Mouse (Mus musculus) left cerebral cortex, adult 18-20 months (tissue): Measurements from ENCODE around the gene Il10. TPM values are rescaled to one million over a fixed set of nuclear protein-coding genes. Genes with fewer than 3 reads are reported as not detected.
A peak's percentile ranks its signal among the peaks of the same experiment; 100 is the strongest.

Experiments used
- DNase-seq, 2 experiments: peaks; one replicate each; pipeline ENCODE4 v3.0.0; 2021 to 2022; ENCODE audit warnings: low spot score in 2 of 2, mixed read lengths in 1 of 2
- long read RNA-seq, 2 experiments: library from polyadenylated mRNA; stranded (forward); transcript quantifications; one replicate each; pipeline ENCODE4 v2.0.0; 2021
- total RNA-seq, 2 experiments: library from RNA; stranded (reverse); gene quantifications; 2 replicates each; pipeline ENCODE4 v1.2.3; 2021

Il10 gene
- not detected for total RNA-seq
- long read RNA-seq, experiment 1: 0 reads
- long read RNA-seq, experiment 2: 0 reads

DNA sequence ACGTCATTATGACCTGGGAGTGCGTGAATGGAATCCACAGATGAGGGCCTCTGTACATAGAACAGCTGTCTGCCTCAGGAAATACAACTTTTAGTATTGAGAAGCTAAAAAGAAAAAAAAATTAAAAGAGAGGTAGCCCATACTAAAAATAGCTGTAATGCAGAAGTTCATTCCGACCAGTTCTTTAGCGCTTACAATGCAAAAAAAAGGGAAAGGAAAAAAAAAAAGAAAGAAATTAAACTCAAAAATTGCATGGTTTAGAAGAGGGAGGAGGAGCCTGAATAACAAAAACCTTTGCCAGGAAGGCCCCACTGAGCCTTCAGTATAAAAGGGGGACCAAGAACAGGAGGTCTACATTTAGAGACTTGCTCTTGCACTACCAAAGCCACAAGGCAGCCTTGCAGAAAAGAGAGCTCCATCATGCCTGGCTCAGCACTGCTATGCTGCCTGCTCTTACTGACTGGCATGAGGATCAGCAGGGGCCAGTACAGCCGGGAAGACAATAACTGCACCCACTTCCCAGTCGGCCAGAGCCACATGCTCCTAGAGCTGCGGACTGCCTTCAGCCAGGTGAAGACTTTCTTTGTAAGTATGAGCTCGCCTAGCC, at the start of gene Il10:
Il10 (plus strand) TSS at position 354 of the 607 bp plus-strand sequence.
- no peak for DNase-seq

DNA sequence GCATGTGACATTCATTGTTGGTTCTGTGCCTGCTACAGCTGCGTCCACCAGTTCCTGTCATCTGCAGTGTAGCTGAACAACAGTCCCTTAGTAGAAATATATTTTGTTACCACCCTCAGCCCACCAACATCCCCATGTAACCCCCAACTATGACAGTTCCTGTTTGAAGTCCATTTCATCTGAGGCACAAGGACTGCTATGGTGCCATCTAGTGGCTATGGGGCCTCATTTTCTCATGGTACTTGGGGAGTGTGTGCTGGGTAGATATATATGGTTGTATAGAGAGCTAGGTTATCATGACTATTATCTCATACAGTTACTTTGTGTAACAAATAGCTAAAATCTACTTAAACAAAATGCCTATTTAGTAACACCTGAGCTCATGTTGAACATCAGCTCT, 40.2 kb upstream of the Il10 start:
- DNase-seq: peak; percentile 34 to 46

DNA sequence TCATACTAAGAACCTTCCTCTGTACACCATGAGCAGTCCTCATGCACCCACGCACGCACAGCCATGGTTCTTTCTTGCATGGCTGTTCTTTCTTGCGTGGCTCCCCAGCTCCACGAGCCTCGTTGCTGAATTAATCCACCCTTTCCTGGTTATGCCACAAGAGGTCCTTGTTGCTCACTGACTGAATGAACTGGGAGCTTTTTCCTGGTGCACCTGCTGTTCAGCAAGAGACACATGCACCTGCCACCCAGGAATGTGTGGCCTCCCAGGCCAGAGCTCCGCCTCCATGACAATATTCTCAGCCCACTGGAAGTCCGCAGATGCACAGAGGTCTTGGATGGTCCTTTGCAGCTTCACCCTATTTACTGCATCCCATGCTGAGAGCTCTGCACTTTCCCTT, 35.2 kb upstream of the Il10 start:
- DNase-seq: peak; percentile 10 to 13

DNA sequence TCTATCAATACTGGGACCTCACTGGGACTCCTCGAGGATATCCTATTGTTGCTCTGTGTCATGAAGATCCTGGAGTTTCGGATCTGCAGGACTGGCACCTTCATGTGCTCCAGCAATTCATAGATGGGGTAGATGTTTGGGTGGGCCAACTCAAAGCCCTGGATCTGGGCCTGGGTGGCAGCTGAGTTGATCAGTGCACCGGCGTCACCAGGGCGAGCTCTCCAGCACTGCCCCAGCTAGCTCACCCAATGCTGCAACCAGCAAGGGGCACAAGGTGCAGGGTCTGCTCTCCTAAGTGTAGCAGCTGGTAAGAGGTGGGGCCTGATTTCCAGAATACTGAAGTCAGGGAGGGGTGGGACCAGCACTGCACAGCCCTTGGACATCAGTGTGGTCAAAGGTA, 32.6 kb upstream of the Il10 start:
- DNase-seq: no peak

DNA sequence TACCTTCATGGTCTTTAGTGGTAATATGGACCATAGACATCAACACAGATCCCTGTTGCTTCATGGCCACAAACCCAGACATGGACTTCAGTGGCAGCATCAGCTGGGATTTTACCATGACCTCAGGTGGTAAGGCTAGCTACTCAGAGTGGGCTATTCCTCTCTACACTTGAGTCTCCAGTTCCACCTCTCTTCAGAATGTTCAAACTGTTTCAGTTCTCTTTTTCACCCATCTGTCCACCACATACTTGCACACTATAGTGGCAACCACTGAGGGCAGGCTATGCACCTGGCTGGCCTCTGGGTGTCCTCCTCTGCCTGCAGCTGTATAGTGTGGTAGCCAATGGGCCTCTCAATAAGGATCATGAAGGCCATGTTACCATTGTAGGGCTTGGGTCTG, 32.2 kb upstream of the Il10 start:
- no peak for DNase-seq

DNA sequence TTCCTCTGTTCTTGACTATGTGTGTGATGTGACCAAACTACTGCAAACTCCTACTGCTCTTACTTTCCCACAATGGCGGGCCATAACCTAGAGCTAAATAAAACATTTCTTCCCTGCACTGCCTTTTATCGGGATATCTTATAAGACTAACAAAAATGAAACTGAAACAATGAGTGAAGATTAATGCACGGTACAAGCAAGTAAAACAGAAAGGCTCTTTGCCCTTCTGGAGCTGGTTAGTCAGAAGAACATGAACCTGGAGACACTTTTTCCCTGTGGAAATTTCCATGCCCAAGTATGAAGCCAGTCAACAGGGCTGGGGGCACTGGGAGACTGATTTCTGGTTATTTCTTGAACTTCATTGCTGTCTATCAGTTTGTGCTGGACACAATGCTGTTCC, 30.3 kb upstream of the Il10 start:
- DNase-seq: no peak

DNA sequence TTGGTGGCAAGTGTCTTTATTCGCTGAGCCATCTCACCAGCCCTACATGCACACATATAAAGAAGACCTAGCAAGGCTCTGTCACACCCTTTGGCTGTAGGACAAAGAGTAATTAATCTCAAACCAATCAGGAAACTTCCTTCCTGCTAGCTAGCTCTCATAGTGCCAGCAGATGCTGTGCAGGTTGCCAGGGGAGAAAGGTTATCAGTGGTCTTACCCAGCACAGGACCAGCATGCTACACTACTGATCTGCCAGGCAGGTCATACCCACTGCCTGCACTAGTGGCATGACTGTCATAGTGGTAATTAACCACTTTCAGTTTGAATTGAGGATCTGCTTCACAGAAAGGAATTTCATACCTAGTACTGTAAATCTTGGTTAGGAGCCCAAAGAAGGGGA, 29.2 kb upstream of the Il10 start:
- no peak for DNase-seq

DNA sequence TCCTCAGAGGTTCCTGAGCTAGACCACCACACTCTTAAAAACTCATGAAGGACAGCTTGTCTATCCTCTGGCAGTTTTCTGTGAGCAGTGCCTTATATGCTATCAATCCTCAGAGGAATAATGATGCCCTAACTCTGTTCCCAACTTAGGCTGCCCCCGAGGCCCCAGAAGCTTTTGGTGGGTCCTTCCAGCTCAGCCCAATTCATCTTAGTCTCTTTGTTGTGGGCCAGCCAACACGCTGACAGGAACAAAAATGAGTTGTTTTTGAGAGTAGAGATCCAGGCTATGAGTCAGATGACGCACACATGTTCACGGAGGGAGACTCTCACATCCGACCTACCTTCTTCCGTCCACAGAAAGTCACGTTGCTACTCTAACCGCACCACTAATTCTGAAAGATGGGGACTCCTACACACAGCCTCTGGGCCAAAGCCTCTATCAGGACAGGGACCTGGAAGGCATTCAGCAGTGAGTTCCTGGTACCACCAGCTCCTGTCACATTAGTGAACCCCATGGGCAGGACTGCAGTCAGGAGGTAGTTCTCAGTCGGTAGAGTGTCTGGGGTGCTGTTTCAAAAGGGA, 26.0 kb upstream of the Il10 start:
- no peak for DNase-seq

DNA sequence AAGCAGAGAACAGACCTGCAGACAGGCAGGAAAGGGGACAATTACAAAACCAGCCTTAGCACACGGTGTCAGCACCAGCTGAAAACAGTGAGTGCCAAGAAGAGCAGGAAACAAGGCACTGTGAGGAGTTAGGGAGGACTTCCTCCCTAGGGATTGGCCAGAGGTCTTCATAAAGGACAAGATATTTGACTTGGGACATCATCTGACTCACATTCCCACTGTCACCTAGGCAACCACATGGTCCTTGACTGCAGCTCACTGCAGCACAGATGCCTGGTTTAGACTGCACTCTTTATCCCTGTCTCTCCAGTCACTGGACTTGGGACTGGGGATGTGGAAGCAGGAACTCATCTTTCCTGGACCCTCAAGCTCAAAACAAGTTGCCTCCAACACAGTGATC, 24.1 kb upstream of the Il10 start:
- no peak for DNase-seq

DNA sequence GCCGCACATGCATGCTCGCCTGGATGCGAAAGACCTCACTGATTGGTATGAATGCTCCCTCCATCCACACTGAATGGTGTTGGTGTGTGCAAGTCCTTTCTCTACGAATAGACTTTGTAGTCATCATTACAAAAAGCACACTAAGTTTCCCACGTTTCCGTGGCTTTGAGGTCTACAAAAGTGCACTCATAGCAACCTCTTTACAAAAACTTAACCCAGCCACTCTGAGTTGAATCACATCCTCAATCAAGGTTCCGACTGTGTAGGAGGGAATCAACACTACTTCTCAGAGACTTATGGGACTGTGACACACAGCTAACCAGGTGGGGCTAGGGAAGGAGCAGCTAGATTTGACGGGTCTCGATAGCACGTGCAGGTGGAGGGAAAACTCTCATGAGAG, 23.3 kb upstream of the Il10 start:
- no peak for DNase-seq

DNA sequence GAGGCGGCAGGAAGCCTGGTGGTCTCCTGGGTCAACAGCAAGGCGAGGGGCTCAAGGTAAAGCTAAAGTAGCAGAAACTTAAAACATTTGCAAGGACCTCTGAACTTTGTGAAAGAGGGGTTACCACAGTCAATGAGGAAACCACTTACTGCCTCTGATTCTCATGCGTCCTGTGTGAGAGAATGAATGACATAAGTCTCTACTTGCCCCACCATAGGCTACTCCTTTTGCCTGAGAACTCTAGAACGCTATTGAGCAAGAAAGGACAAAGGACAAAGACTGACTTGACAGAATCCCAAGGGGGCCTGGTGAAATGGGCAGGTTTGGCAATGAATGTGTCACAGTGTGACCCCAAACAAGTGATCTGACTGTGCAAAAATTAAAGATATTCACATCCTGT, 22.2 kb upstream of the Il10 start:
- DNase-seq: no peak

DNA sequence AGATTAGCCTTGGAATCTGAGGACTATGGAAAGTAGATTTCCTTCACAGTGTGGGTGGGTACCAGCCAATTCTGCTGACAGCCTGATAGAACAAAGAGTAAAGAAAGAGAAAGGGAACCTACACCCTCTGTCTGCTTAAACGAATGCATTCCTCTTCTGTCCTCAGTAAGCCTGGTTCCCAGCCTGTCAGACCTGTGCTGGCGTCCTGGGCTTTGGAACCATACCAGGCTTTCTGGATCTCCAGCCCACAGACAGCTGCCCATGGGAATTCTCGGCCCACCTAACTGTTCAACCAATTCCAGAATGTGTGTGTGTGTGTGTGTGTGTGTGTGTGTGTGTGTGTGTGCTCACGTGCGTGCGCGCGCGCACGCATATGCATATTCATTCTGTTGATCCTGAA, 21.3 kb upstream of the Il10 start:
- peak; percentile 38 to 41 for DNase-seq

DNA sequence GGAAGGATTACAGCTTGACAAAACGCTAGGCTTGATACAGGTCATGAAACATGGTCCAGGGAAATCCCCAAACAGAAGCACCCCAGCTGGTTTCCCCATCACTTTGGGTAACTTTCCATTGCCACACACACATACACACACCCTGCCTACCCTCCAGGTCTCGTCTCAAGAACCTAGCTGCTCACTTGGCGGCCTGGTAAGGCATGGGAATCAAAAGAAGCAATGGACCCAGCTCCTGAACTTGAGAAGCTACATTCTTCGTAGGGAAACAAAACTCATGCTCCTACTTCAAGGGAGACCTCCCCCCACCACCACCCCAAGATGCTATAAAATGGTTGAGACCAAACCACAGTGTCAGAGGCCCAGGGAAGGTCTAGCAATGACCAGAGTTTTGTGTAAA, 19.9 kb upstream of the Il10 start:
- no peak for DNase-seq

DNA sequence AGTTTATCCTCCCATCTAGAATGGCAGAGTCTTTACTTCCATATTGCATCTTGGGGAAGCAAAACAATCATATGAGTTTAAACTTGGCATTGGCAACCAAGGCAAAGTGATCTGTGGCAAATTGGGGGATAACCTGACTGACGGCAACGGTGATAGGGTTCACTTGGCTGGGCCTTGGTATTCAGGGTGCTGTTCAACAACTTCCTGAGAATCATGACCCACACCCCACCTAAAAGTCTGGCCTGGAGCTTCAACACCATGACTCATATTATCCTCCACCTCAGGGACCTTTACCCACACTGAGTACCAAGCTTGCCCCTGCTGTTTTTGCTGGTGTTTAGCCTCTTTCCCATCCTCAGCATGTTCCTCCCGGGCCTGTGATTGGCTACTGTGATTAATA, 19.3 kb upstream of the Il10 start:
- no peak for DNase-seq

DNA sequence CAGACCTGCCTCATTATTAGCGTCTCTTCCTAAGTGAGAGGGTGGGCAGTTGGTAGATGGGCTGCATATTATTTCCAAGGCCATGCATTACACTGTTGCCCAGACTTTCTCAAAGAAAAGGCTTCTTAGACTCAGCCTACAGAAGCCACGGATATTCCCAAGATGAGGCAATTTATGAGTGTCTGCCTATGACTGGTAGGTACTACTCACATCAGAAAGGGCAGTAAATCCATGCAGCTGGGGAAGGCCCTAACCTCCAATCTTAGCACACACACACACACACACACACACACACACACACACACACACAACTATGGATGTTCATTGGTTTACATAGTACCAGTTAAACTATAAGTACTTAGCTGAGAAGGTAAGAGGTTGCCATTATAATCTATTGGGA, 17.1 kb upstream of the Il10 start:
- DNase-seq: no peak

DNA sequence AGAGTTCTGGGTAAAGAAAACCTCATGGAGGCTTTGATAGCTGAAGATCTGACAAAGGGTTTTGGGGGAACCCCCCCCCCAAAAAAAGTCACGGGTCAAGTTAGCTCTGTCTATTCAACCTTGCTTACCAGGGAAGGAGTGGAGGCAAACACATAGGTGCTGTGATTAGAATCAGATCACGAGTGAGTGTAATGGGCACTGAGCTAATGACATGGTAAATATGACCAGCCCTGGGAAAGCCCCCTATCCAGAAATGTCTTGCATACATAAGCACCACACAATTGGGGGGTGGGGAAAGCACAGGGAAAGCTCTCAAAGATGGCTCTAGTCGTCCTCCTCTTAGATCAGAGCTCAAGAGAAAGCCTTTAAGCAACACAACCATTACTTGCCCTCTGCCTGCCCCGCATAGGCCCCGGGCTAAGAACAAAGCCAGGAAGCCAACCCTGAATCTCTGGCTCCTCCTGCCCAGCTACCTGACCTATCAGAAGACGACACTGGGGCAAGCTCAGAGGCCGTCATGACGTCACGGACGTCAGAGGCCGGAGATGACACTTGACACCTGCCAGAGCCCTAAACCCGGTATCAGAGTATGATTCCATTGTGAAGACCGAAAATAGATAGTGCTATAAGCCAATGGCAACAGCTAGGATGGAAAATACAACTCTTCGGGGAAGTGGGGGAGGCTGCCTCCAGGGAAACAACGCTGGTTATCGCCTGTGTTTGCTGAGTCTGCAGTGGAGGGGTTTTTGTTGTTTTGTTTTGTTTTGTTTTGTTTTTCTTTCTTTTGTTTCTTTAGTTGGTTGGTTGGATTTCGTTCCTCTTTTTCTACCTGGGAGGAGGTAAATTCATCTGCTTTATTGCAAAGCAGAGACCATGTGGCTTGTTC, 16.4 kb upstream of the Il10 start:
- DNase-seq: no peak

DNA sequence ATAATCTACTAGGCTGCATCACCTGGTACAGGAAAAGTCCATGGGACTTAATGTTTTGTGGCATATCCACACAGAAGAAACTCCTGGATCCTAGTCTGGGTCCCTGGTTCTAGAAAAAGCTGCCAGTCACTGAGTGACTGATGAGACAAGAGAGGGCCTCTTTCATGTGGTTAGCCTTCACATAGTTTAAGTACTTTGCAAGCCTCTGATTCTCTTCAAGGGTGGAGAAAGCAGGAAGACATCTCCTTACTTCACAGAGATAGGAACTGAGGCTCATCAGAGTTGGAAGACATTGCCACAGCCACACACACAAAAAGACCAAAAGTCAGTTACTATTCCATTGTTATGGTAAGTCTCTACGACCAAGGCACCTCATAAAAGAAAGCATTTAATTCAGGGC, 13.6 kb upstream of the Il10 start:
- no peak for DNase-seq

DNA sequence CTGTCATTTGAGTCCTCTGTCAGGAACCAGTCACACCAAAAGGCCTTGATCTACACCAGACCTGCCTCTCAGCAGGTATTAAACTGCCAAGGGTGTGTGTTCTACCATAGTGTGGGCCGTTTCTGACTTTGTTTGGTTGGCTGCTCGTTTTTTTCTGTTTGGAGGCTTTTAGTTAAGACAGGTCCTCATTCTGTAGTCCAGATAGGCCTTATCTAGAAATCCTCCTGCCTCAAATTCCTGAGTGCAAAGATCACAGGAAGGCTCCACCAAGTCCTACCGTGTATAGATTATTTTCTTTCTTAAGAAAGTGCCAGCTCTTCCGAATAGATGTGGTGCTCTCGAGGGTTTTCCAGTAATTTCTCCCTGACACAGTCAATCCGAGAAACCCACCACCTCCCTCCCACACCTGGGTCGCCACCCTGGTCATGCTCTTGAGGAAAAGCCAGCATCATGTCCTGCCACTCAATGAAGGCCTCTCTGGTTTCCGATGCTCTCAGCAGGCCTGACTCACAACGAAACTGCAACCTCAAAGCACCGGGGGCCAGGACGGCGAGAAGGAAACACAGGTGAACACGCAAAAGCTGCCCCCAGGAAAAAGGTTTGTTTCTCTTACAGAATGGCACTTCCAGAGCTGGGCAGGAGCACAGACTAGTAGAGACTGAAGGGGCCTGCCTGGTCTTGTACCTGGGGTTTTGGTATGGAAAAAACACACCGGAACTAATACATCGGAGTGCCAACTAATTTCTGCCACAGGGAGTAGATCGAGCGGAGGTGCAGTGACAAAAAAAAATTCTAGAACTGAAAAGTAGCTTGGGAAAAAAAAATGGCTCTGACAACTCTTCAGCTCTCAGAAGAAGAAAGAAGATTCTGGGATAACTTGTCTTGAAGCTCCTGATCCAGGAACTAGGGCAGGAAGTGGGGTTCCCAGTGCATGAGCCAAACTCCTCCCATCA, 9.2 kb upstream of the Il10 start:
- DNase-seq: no peak

DNA sequence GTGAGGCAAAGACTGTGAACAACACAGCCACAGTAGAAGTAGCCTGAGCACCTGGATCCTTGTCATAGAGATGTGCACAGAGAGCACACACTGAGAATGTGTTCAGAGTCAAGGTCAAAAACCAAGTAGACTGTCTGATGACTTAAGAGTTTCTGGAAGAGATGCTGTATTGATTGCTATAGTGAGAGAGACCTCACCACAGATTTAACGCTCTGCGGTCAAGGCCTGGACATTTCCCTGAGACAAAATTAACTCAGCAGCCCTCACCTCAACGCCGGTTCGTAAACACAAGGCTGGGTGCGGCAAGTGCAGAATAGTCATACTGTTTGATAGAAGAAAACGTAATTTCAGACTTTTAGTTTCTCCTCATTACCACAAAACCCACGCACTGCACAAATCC, 7.2 kb upstream of the Il10 start:
- no peak for DNase-seq

DNA sequence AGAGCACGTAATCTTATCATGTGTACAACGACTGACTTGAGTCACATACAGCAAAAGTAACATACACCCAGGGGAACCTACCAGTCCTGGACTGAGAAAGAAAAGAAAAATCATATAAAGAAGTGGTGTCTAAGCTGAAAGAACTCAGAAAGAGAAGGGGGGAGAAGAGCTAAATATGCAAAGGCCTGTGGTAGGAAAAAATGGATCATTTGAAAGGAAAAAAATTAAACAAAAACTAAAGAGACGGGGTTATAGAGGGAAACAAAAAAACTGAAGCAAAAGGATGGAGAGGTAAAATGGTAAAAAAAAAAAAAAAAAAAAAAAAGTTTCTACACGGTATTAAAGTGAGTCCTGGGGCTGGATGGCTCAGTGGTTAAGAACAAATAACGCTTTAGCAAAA, 5.7 kb upstream of the Il10 start:
- no peak for DNase-seq

DNA sequence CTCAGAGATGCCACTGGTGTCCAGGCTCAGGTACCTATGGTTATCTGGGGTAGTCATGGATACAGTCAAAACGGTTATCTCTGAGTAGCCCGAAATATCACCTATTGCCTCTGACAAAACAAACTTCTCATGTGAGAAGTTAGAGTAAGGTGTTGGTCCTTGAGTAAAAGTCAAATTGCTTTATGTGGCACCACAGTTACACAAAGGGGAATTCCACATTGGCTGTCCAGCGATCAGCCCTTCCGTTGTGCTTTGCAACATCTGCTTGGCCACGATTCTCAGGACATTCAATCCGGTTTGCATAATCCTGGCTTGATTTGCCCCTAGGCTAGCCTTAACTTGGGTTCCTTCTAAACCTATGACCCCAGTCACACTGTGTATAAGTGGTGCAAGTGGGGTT, 4.4 kb upstream of the Il10 start:
- DNase-seq: no peak
